Mouse (Mus musculus): ENCODE measurements at regions not wholly inside any gene's neighbourhood (a gene's known extent, or its start where the extent isn't known, plus 50 kb on each side); places are given as distances from the start of the nearest gene placed in this dataset.

DNA sequence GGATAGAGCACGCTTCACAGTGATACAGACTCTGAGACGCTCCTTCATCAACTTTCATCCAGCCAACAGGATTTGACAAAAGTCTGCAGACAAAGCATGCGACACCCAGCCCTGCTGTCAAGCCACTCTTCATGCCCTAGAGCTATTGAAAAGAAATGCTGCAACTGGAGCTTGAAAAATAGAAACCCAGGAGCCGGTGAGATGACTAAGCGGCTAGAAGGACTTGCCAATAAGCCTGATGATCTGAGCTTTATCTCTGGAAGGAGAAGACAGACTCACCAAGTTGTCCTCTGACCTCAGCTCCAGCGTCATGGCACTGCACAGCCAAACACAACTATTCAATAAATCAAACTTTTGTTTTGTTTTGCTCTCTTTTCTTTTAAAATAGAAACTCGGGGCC, 54.0 kb upstream of the Spred2 start:
- TF ChIP-seq CTCF (IDR thresholded peaks at IDR 0.05; ENCODE audit: low read depth, low read length) (no peak), POLR2A (IDR thresholded peaks at IDR 0.05; ENCODE audit: borderline replicate concordance, low read depth, low read length) (no peak)

Data from bone marrow macrophage, adult 2 months (primary cell).